Mouse (Mus musculus): ENCODE results near the gene Zfp667.
"Not testable (repeated sequence)": the region's sequence is repeated elsewhere in the genome, so short reads cannot be mapped to it uniquely, and the experiment has no call there.

DNA sequence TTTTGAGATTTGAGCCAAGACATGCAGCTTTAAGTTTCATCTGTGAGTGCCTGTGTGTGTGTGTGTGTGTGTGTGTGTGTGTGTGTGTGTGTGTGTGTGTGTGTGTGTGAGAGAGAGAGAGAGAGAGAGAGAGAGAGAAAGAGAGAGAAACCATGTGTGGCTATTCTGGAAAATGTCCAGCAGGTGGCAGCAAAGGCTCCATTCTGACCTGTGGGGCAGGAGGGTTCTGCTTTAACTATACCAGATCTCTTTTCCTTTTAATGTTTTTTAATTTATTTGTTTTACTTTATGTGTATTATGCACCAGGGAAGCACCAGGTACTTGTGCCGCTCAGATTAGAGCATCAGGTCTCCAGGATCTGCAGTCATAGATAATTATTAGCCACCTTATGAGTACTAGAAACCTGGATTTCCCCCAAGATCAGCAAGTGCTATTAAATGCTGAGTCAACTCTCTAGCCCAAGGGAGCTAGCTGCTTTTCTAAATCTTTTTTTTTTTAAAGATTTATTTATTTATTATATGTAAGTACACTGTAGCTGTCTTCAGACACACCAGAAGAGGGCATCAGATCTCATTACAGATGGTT is 45.4 kb upstream of the Zfp667 start:
- TF ChIP-seq CTCF (IDR thresholded peaks at IDR 0.05; ENCODE audit: control insufficient read depth, insufficient read depth, low read length): peak; percentile 60
- not testable (repeated sequence) for TF ChIP-seq POLR2A (IDR thresholded peaks at IDR 0.05; ENCODE audit: borderline replicate concordance, control insufficient read depth, low read depth, low read length)

All from bone marrow, adult 2 months (tissue).